Mouse (Mus musculus) heart, adult 2 months (tissue): ENCODE results near the gene Rag1.
A peak's percentile ranks its signal among the peaks of the same experiment; 100 is the strongest.

Source experiments
- CTCF ChIP-seq: fragments of 200-600 bp; IDR thresholded peaks from 2 replicates; pipeline ENCODE4 v1.8.1; 2022; ENCODE audit warnings: antibody characterized with exemption, mild to moderate bottlenecking, moderate library complexity
- POLR2A ChIP-seq: fragments of 200-500 bp; IDR thresholded peaks from 2 replicates; pipeline ENCODE4 v1.6.1; 2011; ENCODE audit warnings: mild to moderate bottlenecking, low read depth, low read length, control low read depth; ENCODE audit not compliant: insufficient read depth

- TF ChIP-seq CTCF (peak; percentile 44), POLR2A (no peak)
Measured at GRCm38 (mm10) chr2:101597186-101597585, 52.1 kb downstream of the Rag1 start.
